Mouse (Mus musculus) embryonic facial prominence, embryonic 11.5 days (tissue): ENCODE measurements around the gene Nup210. TPM values are rescaled to one million over a fixed set of nuclear protein-coding genes. Genes with fewer than 3 reads are reported as not detected.
A peak's percentile ranks its signal among the peaks of the same experiment; 100 is the strongest.
"Not testable (repeated sequence)": the region's sequence is repeated elsewhere in the genome, so short reads cannot be mapped to it uniquely, and the experiment has no call there.

ENCODE experiments used
- ATAC-seq: fragments of 200-750 bp; cut with Nextera tagmentation; replicated peaks from 2 replicates; pipeline ENCODE4 v1.8.0; 2017; ENCODE audit warnings: low read depth; ENCODE audit not compliant: insufficient number of reproducible peaks, low FRiP score, low TSS enrichment
- DNase-seq: peaks from one replicate; pipeline ENCODE4 v3.0.0-alpha.2; 2015; ENCODE audit warnings: low spot score
- H3K27ac ChIP-seq: fragments of 300-500 bp; sonication (generic); replicated peaks from 2 replicates; pipeline ENCODE4 v1.5.1; 2014; ENCODE audit warnings: mild to moderate bottlenecking, low read depth, low read length, control low read depth
- H3K27me3 ChIP-seq: fragments of 300-500 bp; sonication (generic); 2 replicates; pipeline ENCODE4 v1.6.1; 2014; ENCODE audit warnings: mild to moderate bottlenecking, low read length, moderate library complexity, mixed read lengths; ENCODE audit not compliant: control insufficient read depth, insufficient read depth
- H3K36me3 ChIP-seq: fragments of 300-500 bp; sonication (generic); replicated peaks from 2 replicates; pipeline ENCODE4 v1.6.1; 2014; ENCODE audit warnings: low read depth, mild to moderate bottlenecking, low read length, moderate library complexity, mixed read lengths; ENCODE audit not compliant: control insufficient read depth, insufficient read depth
- H3K4me1 ChIP-seq: fragments of 300-500 bp; sonication (generic); 2 replicates; pipeline ENCODE4 v1.6.1; 2014; ENCODE audit warnings: low read length, mixed read lengths; ENCODE audit not compliant: control insufficient read depth, insufficient read depth
- H3K4me2 ChIP-seq: fragments of 300-500 bp; sonication (generic); 2 replicates; pipeline ENCODE4 v1.6.1; 2014; ENCODE audit warnings: low read depth, mild to moderate bottlenecking, control low read depth, low read length, moderate library complexity
- H3K4me3 ChIP-seq: fragments of 300-500 bp; sonication (generic); 2 replicates; pipeline ENCODE4 v1.5.1; 2014; ENCODE audit warnings: low read depth, low read length, control low read depth
- H3K9ac ChIP-seq: fragments of 300-500 bp; sonication (generic); replicated peaks from 2 replicates; pipeline ENCODE4 v1.6.1; 2014; ENCODE audit warnings: mild to moderate bottlenecking, control low read depth, low read length
- H3K9me3 ChIP-seq: fragments of 300-500 bp; sonication (generic); replicated peaks from 2 replicates; pipeline ENCODE4 v1.6.1; 2016; ENCODE audit warnings: mild to moderate bottlenecking, low read length, inconsistent platforms, mixed read lengths; ENCODE audit not compliant: control insufficient read depth
- WGBS: fragments of 180-500 bp; shearing (Covaris S2); extraction: QIAGEN DNeasy Blood & Tissue Kit; methylation state at CpG from one replicate; pipeline ENCODE4 v1.1.7; 2014; 5-methylcytosine and 5-hydroxymethylcytosine counted together
- polyA plus RNA-seq: library from polyadenylated mRNA; unstranded; fragments of >200 nt; fragmentation: Nextera tagmentation; extraction: Ambion mirVana; gene quantifications from 2 replicates; pipeline ENCODE4 v1.2.1, GENCODE M21; 2014

Gene Nup210
- polyA plus RNA-seq, 1 experiment from 2014 or later, result 8.9 TPM

- no peak overlapping the region for H3K9ac ChIP-seq
- H3K27ac ChIP-seq, result no peak overlapping the region
- no peaks in the 10 kb centered on the region for H3K4me1 ChIP-seq
- DNase-seq, result no peak
- ATAC-seq, result no peak
- WGBS, result 82% methylated on average over 3 of the region's 3 CpGs
- H3K4me2 ChIP-seq, result no peak overlapping the region
- no peaks in the 10 kb centered on the region for H3K9me3 ChIP-seq
- no peak overlapping the region for H3K4me3 ChIP-seq
- no peaks in the 10 kb centered on the region for H3K36me3 ChIP-seq
- no peaks in the 10 kb centered on the region for H3K27me3 ChIP-seq
Observed at GRCm38 (mm10) chr6:91108301-91108916, 8.2 kb downstream of the Nup210 start.

GRCm38 (mm10) chr6:91105400-91106129 is 11.1 kb downstream of the Nup210 start:
- no peaks in the 10 kb centered on the region for H3K9me3 ChIP-seq
- H3K27me3 ChIP-seq, result no peaks in the 10 kb centered on the region
- no peak for ATAC-seq
- H3K9ac ChIP-seq, result no peak overlapping the region
- H3K36me3 ChIP-seq, result no peaks in the 10 kb centered on the region
- no peak for DNase-seq
- no peaks in the 10 kb centered on the region for H3K4me1 ChIP-seq
- no peak overlapping the region for H3K4me2 ChIP-seq
- H3K27ac ChIP-seq, result no peak overlapping the region
- WGBS, result 90% methylated on average over 2 of the region's 2 CpGs
- no peak overlapping the region for H3K4me3 ChIP-seq

- H3K27ac ChIP-seq, result no peak overlapping the region
- H3K4me2 ChIP-seq, result no peak overlapping the region
- H3K27me3 ChIP-seq, result no peaks in the 10 kb centered on the region
- no peaks in the 10 kb centered on the region for H3K36me3 ChIP-seq
- H3K9ac ChIP-seq, result no peak overlapping the region
- H3K4me3 ChIP-seq, result no peak overlapping the region
- no peaks in the 10 kb centered on the region for H3K4me1 ChIP-seq
- H3K9me3 ChIP-seq, result no peaks in the 10 kb centered on the region
- DNase-seq (peak; percentile 86), ATAC-seq (peak; percentile 64)
- WGBS, result 60% methylated on average over 3 of the region's 3 CpGs
Observed at GRCm38 (mm10) chr6:91104765-91105399, 11.7 kb downstream of the Nup210 start.

- WGBS, result 67% methylated on average over 1 of the region's 1 CpGs
Observed at GRCm38 (mm10) chr6:91103421-91103820, 13.2 kb downstream of the Nup210 start.

GRCm38 (mm10) chr6:91100621-91101020 is 16.0 kb downstream of the Nup210 start:
- DNase-seq (no peak), ATAC-seq (no peak)
- H3K4me3 ChIP-seq, result no peak overlapping the region
- no peaks in the 10 kb centered on the region for H3K9me3 ChIP-seq
- no peaks in the 10 kb centered on the region for H3K4me1 ChIP-seq
- WGBS, result 84% methylated on average over 5 of the region's 5 CpGs
- no peaks in the 10 kb centered on the region for H3K36me3 ChIP-seq
- no peaks in the 10 kb centered on the region for H3K27me3 ChIP-seq
- H3K4me2 ChIP-seq, result no peak overlapping the region
- H3K27ac ChIP-seq, result no peak overlapping the region
- no peak overlapping the region for H3K9ac ChIP-seq

More at GRCm38 (mm10) chr6:91103421-91103820, 13.2 kb downstream of the Nup210 start:
- not testable (repeated sequence) for H3K4me3 ChIP-seq, ATAC-seq, H3K4me1 ChIP-seq, H3K36me3 ChIP-seq, H3K27me3 ChIP-seq, H3K4me2 ChIP-seq, DNase-seq, H3K9me3 ChIP-seq, H3K27ac ChIP-seq, H3K9ac ChIP-seq

- Histone ChIP-seq H3K4me2 (no peak overlapping the region), H3K36me3 (no peaks in the 10 kb centered on the region), H3K4me3 (no peak overlapping the region), H3K4me1 (no peaks in the 10 kb centered on the region), H3K9ac (no peak overlapping the region), H3K27ac (no peak overlapping the region), H3K27me3 (no peaks in the 10 kb centered on the region), H3K9me3 (no peaks in the 10 kb centered on the region)
- DNase-seq (no peak), ATAC-seq (no peak)
- WGBS, result 93% methylated on average over 3 of the region's 3 CpGs
Observed at GRCm38 (mm10) chr6:91097879-91098278, 18.8 kb downstream of the Nup210 start.

- Histone ChIP-seq H3K9ac (no peak overlapping the region), H3K36me3 (no peaks in the 10 kb centered on the region), H3K4me3 (no peak overlapping the region), H3K4me1 (no peaks in the 10 kb centered on the region), H3K27ac (no peak overlapping the region), H3K27me3 (no peaks in the 10 kb centered on the region), H3K9me3 (no peaks in the 10 kb centered on the region), H3K4me2 (no peak overlapping the region)
- DNase-seq (no peak), ATAC-seq (no peak)
- WGBS, result 90% methylated on average over 2 of the region's 2 CpGs
Observed at GRCm38 (mm10) chr6:91095072-91095601, 21.5 kb downstream of the Nup210 start.
